Mouse (Mus musculus) gastrocnemius, adult 2 months (tissue): ENCODE data around the gene Rnf5. TPM values are rescaled to one million over a fixed set of nuclear protein-coding genes. Genes with fewer than 3 reads are reported as not detected.

ENCODE experiments used
- DNase-seq: peaks from one replicate; pipeline ENCODE4 v3.0.0; 2022
- H3K27ac ChIP-seq: fragments of 200-600 bp; 2 replicates; pipeline ENCODE4 v1.8.1; 2022; ENCODE audit warnings: mild to moderate bottlenecking
- H3K4me3 ChIP-seq: fragments of 200-600 bp; 2 replicates; pipeline ENCODE4 v1.8.1; 2022; ENCODE audit warnings: mild to moderate bottlenecking, moderate library complexity
- CTCF ChIP-seq: fragments of 200-600 bp; IDR thresholded peaks from 2 replicates; pipeline ENCODE4 v1.8.1; 2022; ENCODE audit warnings: antibody characterized with exemption, mild to moderate bottlenecking, moderate library complexity
- intact Hi-C: fragments of 180-260 bp; cut with DNase I; formaldehyde crosslinking; loops from one replicate; pipeline ENCODE4 v1.15.1; 2025
- total RNA-seq, 2 experiments: library from RNA; stranded (reverse); gene quantifications; 2 replicates each; pipeline ENCODE4 v1.2.3; 2021

The Rnf5 gene
- total RNA-seq, 2 experiments from 2014 or later = 16.8 to 24.0 TPM

GRCm38 (mm10) chr17:34645256-34645829 lies 41.9 kb upstream of the Rnf5 start:
- peak overlapping the region; percentile 94 for H3K4me3 ChIP-seq
- intact Hi-C loops = loop anchor here (10.0 kb wide), 1 partner anchor 189 kb away; the partner anchor contains the start of genes Dxo and Stk19
- DNase-seq = peak; percentile 12
- peak overlapping the region; percentile 91 for H3K27ac ChIP-seq
- no peak for TF ChIP-seq CTCF

- TF ChIP-seq CTCF = no peak
- peak; percentile 96 for DNase-seq
- intact Hi-C loops = loop anchor here (10.0 kb wide), 1 partner anchor 190 kb away; the partner anchor contains the start of genes Dxo and Stk19
- Histone ChIP-seq H3K4me3 (peak within 1 kb of the TSS; percentile 94), H3K27ac (peak within 1 kb of the TSS; percentile 91)
These were observed 41.1 kb upstream of the Rnf5 start, which contains the start of gene Fkbpl for GRCm38 (mm10) chr17:34644608-34645007. TSS of gene Fkbpl (plus strand) at chr17:34644764.

GRCm38 (mm10) chr17:34643944-34644343 lies 40.5 kb upstream of the Rnf5 start:
- DNase-seq = peak; percentile 19
- intact Hi-C loops = loop anchor here (10.0 kb wide), 1 partner anchor 191 kb away; the partner anchor contains the start of genes Dxo and Stk19
- no peak for TF ChIP-seq CTCF
- Histone ChIP-seq H3K4me3 (peak overlapping the region; percentile 94; the same call in 1 of the 2 replicates), H3K27ac (no peak overlapping the region)

- no peak for DNase-seq
- intact Hi-C loops = loop anchor here (10.0 kb wide), 1 partner anchor 191 kb away; the partner anchor contains the start of genes Dxo and Stk19
- Histone ChIP-seq H3K27ac (no peak overlapping the region), H3K4me3 (no peak overlapping the region)
- TF ChIP-seq CTCF = no peak
These were observed 39.9 kb upstream of the Rnf5 start for GRCm38 (mm10) chr17:34643379-34643778.

- Histone ChIP-seq H3K27ac (peak overlapping the region; percentile 73; the same call in 1 of the 2 replicates), H3K4me3 (no peak overlapping the region)
- no peak for TF ChIP-seq CTCF
- no peak for DNase-seq
- intact Hi-C loops = loop anchor here (10.0 kb wide), 1 partner anchor 193 kb away; the partner anchor contains the start of genes Dxo and Stk19
These were observed 38.5 kb upstream of the Rnf5 start for GRCm38 (mm10) chr17:34641945-34642344.

- peak; percentile 18; the same call in 1 of the 2 replicates for TF ChIP-seq CTCF
- intact Hi-C loops = loop anchor here (10.0 kb wide), 1 partner anchor 194 kb away; the partner anchor contains the start of genes Dxo and Stk19
- Histone ChIP-seq H3K27ac (peak overlapping the region; percentile 73), H3K4me3 (no peak overlapping the region)
- DNase-seq = peak; percentile 30
These were observed 37.5 kb upstream of the Rnf5 start for GRCm38 (mm10) chr17:34640778-34641601.

- Histone ChIP-seq H3K4me3 (no peak overlapping the region), H3K27ac (peak overlapping the region; percentile 38; the same call in 1 of the 2 replicates)
- no peak for TF ChIP-seq CTCF
- DNase-seq = peak; percentile 14
- intact Hi-C loops = loop anchor here (10.0 kb wide), 1 partner anchor 195 kb away; the partner anchor contains the start of genes Dxo and Stk19
These were observed 36.2 kb upstream of the Rnf5 start for GRCm38 (mm10) chr17:34639461-34640255.

GRCm38 (mm10) chr17:34637459-34637858 lies 34.0 kb upstream of the Rnf5 start:
- intact Hi-C loops = no loop called here
- H3K27ac ChIP-seq = no peak overlapping the region
- no peak overlapping the region for H3K4me3 ChIP-seq
- peak; percentile 9 for DNase-seq
- no peak for TF ChIP-seq CTCF

GRCm38 (mm10) chr17:34635671-34636070 lies 32.2 kb upstream of the Rnf5 start:
- H3K27ac ChIP-seq = no peak overlapping the region
- no peak for TF ChIP-seq CTCF
- intact Hi-C loops = no loop called here
- H3K4me3 ChIP-seq = no peak overlapping the region
- no peak for DNase-seq

GRCm38 (mm10) chr17:34632261-34632691 lies 28.8 kb upstream of the Rnf5 start:
- Histone ChIP-seq H3K4me3 (peak overlapping the region; percentile 73), H3K27ac (peak overlapping the region; percentile 69)
- peak; percentile 83 for DNase-seq
- TF ChIP-seq CTCF = no peak
- intact Hi-C loops = no loop called here

GRCm38 (mm10) chr17:34631647-34632046 lies 28.2 kb upstream of the Rnf5 start:
- peak; percentile 33 for DNase-seq
- peak overlapping the region; percentile 73 for H3K4me3 ChIP-seq
- intact Hi-C loops = no loop called here
- no peak for TF ChIP-seq CTCF
- H3K27ac ChIP-seq = peak overlapping the region; percentile 69

GRCm38 (mm10) chr17:34630761-34631301 lies 27.3 kb upstream of the Rnf5 start:
- intact Hi-C loops = no loop called here
- H3K27ac ChIP-seq = no peak overlapping the region
- DNase-seq = peak; percentile 31
- peak overlapping the region; percentile 94 for H3K4me3 ChIP-seq
- TF ChIP-seq CTCF = no peak
